Mouse (Mus musculus) liver, embryonic 18 days (tissue): ENCODE results near the gene Mep1a. TPM values are rescaled to one million over a fixed set of nuclear protein-coding genes. Genes with fewer than 3 reads are reported as not detected.

Experiments
- polyA plus RNA-seq: library from polyadenylated mRNA; depleted of rRNA; stranded (reverse); fragments of >200 nt; gene quantifications from 2 replicates; pipeline ENCODE4 v1.2.3, GENCODE M21; 2012; rRNA removed

The Mep1a gene
- 0.07 and 0.12 TPM in 2 replicates for polyA plus RNA-seq

GRCm38 (mm10) chr17:43502592-43502991 lies at the start of gene Mep1a:
Mep1a (minus strand) TSS chr17:43502812.

DNA sequence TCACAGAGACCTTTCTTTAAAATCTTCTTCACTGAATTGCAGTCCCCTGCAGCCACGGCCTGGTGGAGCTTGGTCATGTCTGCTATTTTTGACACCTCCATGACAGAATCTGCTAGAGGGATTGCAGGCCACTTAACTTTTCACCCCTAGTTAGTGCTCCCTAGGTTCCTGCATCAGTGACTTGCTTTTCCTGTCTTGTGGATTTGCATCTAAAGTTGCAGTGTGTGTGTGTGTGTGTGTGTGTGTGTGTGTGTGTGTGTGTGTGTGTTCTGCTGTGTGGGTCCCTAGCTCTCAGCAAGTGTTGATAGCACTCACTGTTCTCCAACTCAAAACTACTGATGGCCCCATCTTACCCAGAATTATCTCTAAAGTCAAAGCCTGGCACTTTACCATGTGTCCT lies 40.9 kb upstream of the Mep1a start, which contains the start of gene Ankrd66:
Gene Ankrd66 (minus strand): TSS at position 101 of the 400 bp plus-strand sequence.

Other genes starting within 250 kb of the Mep1a start
- 4.8 and 6.8 TPM in 2 replicates for gene Adgrf1, start 232.5 kb downstream of the Mep1a start, polyA plus RNA-seq
- gene Adgrf5, start 142.4 kb downstream of the Mep1a start, polyA plus RNA-seq: 3.9 and 4.0 TPM in 2 replicates
- gene Ankrd66, start 40.8 kb upstream of the Mep1a start, polyA plus RNA-seq: 0.32 and 0.38 TPM in 2 replicates
- 32.1 and 33.5 TPM in 2 replicates for gene Pla2g7, start 65.3 kb upstream of the Mep1a start, polyA plus RNA-seq
- 0.01 and 0.06 TPM in 2 replicates for gene Tdrd6, start 127.5 kb upstream of the Mep1a start, polyA plus RNA-seq
- gene Slc25a27, start 164.4 kb upstream of the Mep1a start, polyA plus RNA-seq: 1.6 and 1.7 TPM in 2 replicates
- gene Cyp39a1, start 164.6 kb upstream of the Mep1a start, polyA plus RNA-seq: 34.4 and 35.6 TPM in 2 replicates